Mouse (Mus musculus): ENCODE results near the gene Rnf43. TPM values are rescaled to one million over a fixed set of nuclear protein-coding genes. Genes with fewer than 3 reads are reported as not detected.

Gene Rnf43
- total and polyA plus RNA-seq, 3 experiments, result 14.6 to 17.3 TPM; not detected in 1

- Histone ChIP-seq H3K79me2 (ENCODE audit: control insufficient read depth, insufficient read depth, low read length, poor library complexity) (no peaks in the 10 kb centered on the region), H3K9ac (ENCODE audit: control insufficient read depth, low read depth, low read length, poor library complexity, severe bottlenecking) (no peak overlapping the region), H3K27me3 (ENCODE audit: control insufficient read depth in 1 of 2, insufficient read depth in 2 of 2, low read length in 2 of 2) (no peaks in the 10 kb centered on the region), H3K4me3 (ENCODE audit: control insufficient read depth in 1 of 2, insufficient read depth in 1 of 2, low read depth in 2 of 2, low read length in 2 of 2) (no peak overlapping the region), H3K4me1 (ENCODE audit: control insufficient read depth in 1 of 2, insufficient read depth in 2 of 2, low read length in 2 of 2) (peaks cover 0 to 3% of the 10 kb centered on the region in 2 experiments; a peak in 3 of 4 replicates), H3K36me3 (ENCODE audit: control insufficient read depth in 1 of 2, insufficient read depth in 2 of 2, low read length in 2 of 2) (peaks cover 0 to 2% of the 10 kb centered on the region in 2 experiments; a peak in 2 of 4 replicates), H3K9me3 (replicated peaks; ENCODE audit: insufficient read depth, low read length) (no peaks in the 10 kb centered on the region), H3K27ac (ENCODE audit: control insufficient read depth, low read depth, low read length) (no peak overlapping the region)
- TF ChIP-seq MAZ (IDR thresholded peaks at IDR 0.05; ENCODE audit: low read depth, low read length) (no peak), E2F4 (IDR thresholded peaks at IDR 0.05; ENCODE audit: borderline replicate concordance, low read depth, low read length) (no peak), RAD21 (IDR thresholded peaks at IDR 0.05; ENCODE audit: low read depth, low read length) (no peak), TBP (IDR thresholded peaks at IDR 0.05; ENCODE audit: low read depth, low read length) (no peak), USF2 (IDR thresholded peaks at IDR 0.05; ENCODE audit: borderline replicate concordance in 1 of 2, insufficient read depth in 1 of 2, low read depth in 1 of 2, low read length in 2 of 2) (no peak), TCF12 (IDR thresholded peaks at IDR 0.05; ENCODE audit: low read depth, low read length) (no peak), NRF1 (IDR thresholded peaks at IDR 0.05; ENCODE audit: insufficient read depth, low read depth, low read length, poor library complexity, severe bottlenecking) (no peak), JUND (IDR thresholded peaks at IDR 0.05; ENCODE audit: low read depth, low read length) (no peak), SMC3 (IDR thresholded peaks at IDR 0.05; ENCODE audit: low read depth, low read length) (no peak), KAT2A (conservative IDR thresholded peaks at IDR 0.05; ENCODE audit: low read depth, low read length) (no peak), ETS1 (IDR thresholded peaks at IDR 0.05; ENCODE audit: low read depth, low read length) (no peak), EP300 (IDR thresholded peaks at IDR 0.05; ENCODE audit: low read depth in 1 of 2, low read length in 2 of 2) (no peak), POLR2A (IDR thresholded peaks at IDR 0.05; ENCODE audit: control insufficient read depth in 1 of 2, insufficient read depth in 1 of 2, low read depth in 1 of 2, low read length in 2 of 2, poor library complexity in 1 of 2) (no peak), HCFC1 (IDR thresholded peaks at IDR 0.05; ENCODE audit: low read depth, low read length) (no peak), POLR2AphosphoS5 (IDR thresholded peaks at IDR 0.05; ENCODE audit: borderline replicate concordance, low read depth, low read length) (no peak), ZMIZ1 (IDR thresholded peaks at IDR 0.05; ENCODE audit: low read depth, low read length) (no peak), ZNF384 (IDR thresholded peaks at IDR 0.05; ENCODE audit: low read depth, low read length) (no peak), UBTF (IDR thresholded peaks at IDR 0.05; ENCODE audit: borderline replicate concordance, insufficient read depth, low read depth, low read length) (no peak), USF1 (IDR thresholded peaks at IDR 0.05; ENCODE audit: low read depth, low read length) (no peak)
- DNase-seq (ENCODE audit: low read depth, low spot score), result no peak
These were observed 57.0 kb downstream of the Rnf43 start for GRCm38 (mm10) chr11:87719526-87719925.

DNA sequence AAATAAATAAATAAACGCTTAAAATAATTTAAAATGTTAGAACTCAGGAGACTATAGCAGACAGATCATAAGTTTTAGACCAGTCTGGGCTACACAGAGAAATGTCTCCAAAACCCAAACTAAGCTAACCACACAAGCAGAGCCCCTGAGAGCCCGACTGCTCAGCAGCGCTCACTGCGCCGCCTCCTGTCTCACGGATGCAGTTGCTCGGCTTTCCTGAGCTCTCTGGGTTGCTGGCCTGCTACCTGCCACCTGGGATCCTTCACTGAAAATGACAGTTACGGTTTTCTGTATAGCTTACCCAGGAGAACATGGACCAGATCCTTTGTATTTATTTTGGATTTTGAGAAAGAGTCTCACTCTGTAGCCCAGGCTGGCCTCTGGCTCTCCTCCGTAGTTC is 57.8 kb downstream of the Rnf43 start:
- no peak for DNase-seq (ENCODE audit: low read depth, low spot score)
- Histone ChIP-seq H3K79me2 (ENCODE audit: control insufficient read depth, insufficient read depth, low read length, poor library complexity) (no peaks in the 10 kb centered on the region; the same call in 1 of the 2 replicates), H3K9me3 (replicated peaks; ENCODE audit: insufficient read depth, low read length) (no peaks in the 10 kb centered on the region), H3K4me1 (ENCODE audit: control insufficient read depth in 1 of 2, insufficient read depth in 2 of 2, low read length in 2 of 2) (peaks cover 7 to 11% of the 10 kb centered on the region in 2 experiments), H3K36me3 (ENCODE audit: control insufficient read depth in 1 of 2, insufficient read depth in 2 of 2, low read length in 2 of 2) (peaks cover 0 to 10% of the 10 kb centered on the region in 2 experiments; a peak in 2 of 4 replicates), H3K9ac (ENCODE audit: control insufficient read depth, low read depth, low read length, poor library complexity, severe bottlenecking) (no peak overlapping the region), H3K4me3 (ENCODE audit: control insufficient read depth in 1 of 2, insufficient read depth in 1 of 2, low read depth in 2 of 2, low read length in 2 of 2) (no peak overlapping the region), H3K27ac (ENCODE audit: control insufficient read depth, low read depth, low read length) (no peak overlapping the region), H3K27me3 (ENCODE audit: control insufficient read depth in 1 of 2, insufficient read depth in 2 of 2, low read length in 2 of 2) (no peaks in the 10 kb centered on the region)
- TF ChIP-seq NRF1 (IDR thresholded peaks at IDR 0.05; ENCODE audit: insufficient read depth, low read depth, low read length, poor library complexity, severe bottlenecking) (no peak), NELFE (IDR thresholded peaks at IDR 0.05; ENCODE audit: low read depth, low read length) (no peak), BHLHE40 (IDR thresholded peaks at IDR 0.05; ENCODE audit: borderline replicate concordance, low read depth, low read length) (no peak), MAFK (IDR thresholded peaks at IDR 0.05; ENCODE audit: borderline replicate concordance, low read depth, low read length) (no peak), HCFC1 (IDR thresholded peaks at IDR 0.05; ENCODE audit: low read depth, low read length) (no peak)
